Mouse (Mus musculus) forebrain, embryonic 15.5 days (tissue): ENCODE data around the gene Stx17. TPM values are rescaled to one million over a fixed set of nuclear protein-coding genes. Genes with fewer than 3 reads are reported as not detected.

Experiments used
- ATAC-seq: fragments of 200-750 bp; cut with Nextera tagmentation; replicated peaks from 2 replicates; pipeline ENCODE4 v1.8.0; 2017; ENCODE audit warnings: mild to moderate bottlenecking, moderate TSS enrichment, moderate library complexity
- H3K27ac ChIP-seq: fragments of 300-500 bp; sonication (generic); replicated peaks from 2 replicates; pipeline ENCODE4 v1.5.1; 2015; ENCODE audit warnings: mild to moderate bottlenecking, inconsistent platforms
- H3K27me3 ChIP-seq: fragments of 300-500 bp; sonication (generic); 2 replicates; pipeline ENCODE4 v1.6.1; 2015; ENCODE audit warnings: inconsistent platforms
- H3K36me3 ChIP-seq: fragments of 300-500 bp; sonication (generic); 2 replicates; pipeline ENCODE4 v1.6.1; 2015; ENCODE audit warnings: mild to moderate bottlenecking, inconsistent platforms
- H3K4me1 ChIP-seq: fragments of 300-500 bp; sonication (generic); 2 replicates; pipeline ENCODE4 v1.6.1; 2015; ENCODE audit warnings: inconsistent platforms
- H3K4me2 ChIP-seq: fragments of 300-500 bp; sonication (generic); replicated peaks from 2 replicates; pipeline ENCODE4 v1.6.1; 2015; ENCODE audit warnings: mild to moderate bottlenecking, inconsistent platforms
- H3K4me3 ChIP-seq: fragments of 300-500 bp; sonication (generic); 2 replicates; pipeline ENCODE4 v1.5.1; 2015; ENCODE audit warnings: mild to moderate bottlenecking, inconsistent platforms
- H3K9ac ChIP-seq: fragments of 300-500 bp; sonication (generic); replicated peaks from 2 replicates; pipeline ENCODE4 v1.6.1; 2015; ENCODE audit warnings: mild to moderate bottlenecking, inconsistent platforms
- H3K9me3 ChIP-seq: fragments of 300-500 bp; sonication (generic); 2 replicates; pipeline ENCODE4 v1.6.1; 2016; ENCODE audit warnings: inconsistent platforms
- WGBS: fragments of 180-500 bp; shearing (Covaris S2); methylation state at CpG from one replicate; pipeline ENCODE4 v1.1.7; 2015; ENCODE audit warnings: mixed read lengths; 5-methylcytosine and 5-hydroxymethylcytosine counted together
- polyA plus RNA-seq: library from polyadenylated mRNA; unstranded; fragments of >200 nt; fragmentation: Nextera tagmentation; extraction: Ambion mirVana; gene quantifications from 2 replicates; pipeline ENCODE4 v1.2.1, GENCODE M21; 2015

Stx17 gene
- polyA plus RNA-seq: 19.1 and 20.5 TPM in 2 replicates

GRCm38 (mm10) chr4:48124773-48125469 lies at the start of gene Stx17:
TSS of gene Stx17 (plus strand) at chr4:48124915.
- peak; percentile 99 for ATAC-seq
- peak within 1 kb of the TSS; percentile 69 for H3K4me2 ChIP-seq
- H3K27me3 ChIP-seq: no peaks in the 10 kb centered on the region
- WGBS: 1% methylated on average over 53 of the region's 58 CpGs
- no peaks in the 10 kb centered on the region for H3K4me1 ChIP-seq
- no peaks in the 10 kb centered on the region for H3K9me3 ChIP-seq
- H3K27ac ChIP-seq: no peak within 1 kb of the TSS
- H3K36me3 ChIP-seq: no peaks in the 10 kb centered on the region
- H3K9ac ChIP-seq: peak within 1 kb of the TSS; percentile 74
- peak within 1 kb of the TSS; percentile 74 for H3K4me3 ChIP-seq

DNA sequence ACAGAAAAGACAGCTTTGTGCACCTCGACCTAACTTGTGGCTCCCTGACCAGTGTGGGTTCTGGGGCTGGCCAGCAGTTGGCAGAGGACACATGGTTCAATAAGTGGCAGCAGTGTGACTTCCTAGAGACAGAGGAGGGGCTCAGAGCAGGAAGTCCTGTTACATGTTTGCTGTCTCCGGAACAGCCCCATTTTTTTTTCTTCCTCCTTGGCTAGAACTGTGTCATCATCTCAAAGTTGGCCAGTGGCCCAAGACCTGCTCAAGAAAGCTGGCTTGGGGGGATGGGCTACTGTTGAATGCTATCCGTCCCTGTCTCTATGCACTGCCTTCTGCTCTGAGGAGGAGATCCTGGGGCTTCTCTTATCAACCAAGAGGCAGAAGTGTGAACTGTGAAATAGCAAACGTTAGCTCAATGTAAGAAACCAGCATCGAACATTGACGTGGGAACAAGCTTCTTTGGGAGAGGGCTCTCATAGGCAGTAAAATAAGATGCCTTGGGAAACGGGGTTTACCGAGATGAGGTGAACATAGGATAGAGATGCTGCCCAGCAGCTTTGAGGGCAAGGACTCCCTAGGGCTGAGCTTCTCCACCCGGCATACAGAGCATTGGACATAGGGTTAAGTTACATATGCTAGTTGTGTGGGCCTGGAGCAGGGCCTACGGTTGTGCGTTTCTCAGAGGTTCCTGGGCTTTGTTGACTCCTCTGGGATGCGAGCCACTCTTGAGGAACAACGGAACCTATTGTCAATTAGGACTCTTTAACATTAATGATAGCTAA lies 47.8 kb upstream of the Stx17 start:
- no peak; the same call in 1 of the 2 replicates for ATAC-seq
- no peak overlapping the region for H3K4me2 ChIP-seq
- 70% methylated on average over 13 of the region's 13 CpGs for WGBS

GRCm38 (mm10) chr4:48078213-48078612 lies 46.5 kb upstream of the Stx17 start:
- no peaks in the 10 kb centered on the region for H3K9me3 ChIP-seq
- no peak overlapping the region for H3K9ac ChIP-seq
- H3K4me3 ChIP-seq: no peak overlapping the region
- H3K27me3 ChIP-seq: no peaks in the 10 kb centered on the region
- ATAC-seq: no peak
- H3K36me3 ChIP-seq: no peaks in the 10 kb centered on the region
- no peak overlapping the region for H3K4me2 ChIP-seq
- WGBS: 17% methylated on average over 4 of the region's 4 CpGs
- no peak overlapping the region for H3K27ac ChIP-seq
- peaks cover 8% of the 10 kb centered on the region; the same call in 1 of the 2 replicates for H3K4me1 ChIP-seq

More for the DNA sequence above, 47.8 kb upstream of the Stx17 start:
- Histone ChIP-seq H3K9ac (no peak overlapping the region), H3K27ac (no peak overlapping the region), H3K4me3 (no peak overlapping the region), H3K4me1 (peaks cover 8% of the 10 kb centered on the region; the same call in 1 of the 2 replicates), H3K27me3 (no peaks in the 10 kb centered on the region), H3K36me3 (no peaks in the 10 kb centered on the region), H3K9me3 (no peaks in the 10 kb centered on the region)

DNA sequence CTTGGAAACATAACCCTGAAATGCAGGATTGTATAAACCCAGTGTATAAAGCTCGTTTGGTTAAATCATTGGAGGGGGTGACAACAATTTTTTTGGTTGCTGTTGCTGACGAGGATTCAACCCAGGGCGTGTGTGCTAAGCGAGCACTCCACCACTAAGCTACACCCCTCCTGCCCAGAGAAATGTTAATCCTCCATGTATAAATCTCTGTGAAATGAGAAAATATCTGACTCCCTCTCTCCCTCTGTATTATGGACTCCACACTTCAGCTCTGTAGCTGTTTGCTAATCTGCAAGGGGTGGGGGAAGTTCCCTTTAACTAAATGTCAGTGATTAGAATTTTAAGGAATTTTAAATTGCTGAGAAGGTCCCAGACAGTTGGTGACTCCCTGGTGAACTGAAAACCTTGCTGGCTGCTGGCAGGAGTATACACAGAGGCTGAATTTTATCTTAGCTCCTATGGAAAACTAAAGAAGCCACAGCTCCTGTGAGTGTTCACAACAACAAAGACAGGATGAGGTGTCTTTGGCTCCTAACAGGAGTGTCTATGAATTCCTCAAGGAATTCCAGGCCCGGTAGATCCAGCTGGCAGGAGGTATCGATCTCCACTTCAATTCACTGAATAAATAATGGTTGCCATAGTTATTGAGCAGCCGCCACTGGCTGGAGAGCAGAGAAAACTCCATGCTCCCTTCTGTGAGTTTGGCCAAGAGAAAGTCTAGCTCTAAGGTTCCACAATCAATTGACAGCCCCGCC lies 45.3 kb upstream of the Stx17 start:
- Histone ChIP-seq H3K27me3 (no peaks in the 10 kb centered on the region), H3K9me3 (no peaks in the 10 kb centered on the region), H3K36me3 (no peaks in the 10 kb centered on the region), H3K4me2 (no peak overlapping the region), H3K27ac (peak overlapping the region; percentile 18; the same call in 1 of the 2 replicates), H3K4me1 (peaks cover 8% of the 10 kb centered on the region; the same call in 1 of the 2 replicates), H3K9ac (no peak overlapping the region), H3K4me3 (no peak overlapping the region)
- WGBS: 31% methylated on average over 8 of the region's 8 CpGs
- peak; percentile 38; the same call in 1 of the 2 replicates for ATAC-seq

GRCm38 (mm10) chr4:48083452-48083851 lies 41.3 kb upstream of the Stx17 start:
- no peak overlapping the region for H3K4me2 ChIP-seq
- no peak overlapping the region for H3K4me3 ChIP-seq
- no peaks in the 10 kb centered on the region for H3K36me3 ChIP-seq
- ATAC-seq: no peak
- no peaks in the 10 kb centered on the region for H3K9me3 ChIP-seq
- 85% methylated on average over 4 of the region's 4 CpGs for WGBS
- H3K4me1 ChIP-seq: no peaks in the 10 kb centered on the region; the same call in 1 of the 2 replicates
- H3K9ac ChIP-seq: no peak overlapping the region
- no peak overlapping the region for H3K27ac ChIP-seq
- H3K27me3 ChIP-seq: no peaks in the 10 kb centered on the region

GRCm38 (mm10) chr4:48086609-48087008 lies 38.1 kb upstream of the Stx17 start:
- WGBS: 57% methylated on average over 6 of the region's 6 CpGs
- Histone ChIP-seq H3K27me3 (no peaks in the 10 kb centered on the region), H3K4me2 (no peak overlapping the region), H3K9ac (no peak overlapping the region), H3K4me1 (no peaks in the 10 kb centered on the region), H3K9me3 (no peaks in the 10 kb centered on the region), H3K36me3 (no peaks in the 10 kb centered on the region), H3K27ac (no peak overlapping the region), H3K4me3 (no peak overlapping the region)
- ATAC-seq: no peak

GRCm38 (mm10) chr4:48087497-48087896 lies 37.2 kb upstream of the Stx17 start:
- 82% methylated on average over 6 of the region's 6 CpGs for WGBS
- H3K36me3 ChIP-seq: no peaks in the 10 kb centered on the region
- no peaks in the 10 kb centered on the region for H3K27me3 ChIP-seq
- H3K27ac ChIP-seq: no peak overlapping the region
- H3K4me3 ChIP-seq: no peak overlapping the region
- ATAC-seq: no peak
- H3K4me1 ChIP-seq: no peaks in the 10 kb centered on the region
- H3K9me3 ChIP-seq: no peaks in the 10 kb centered on the region
- H3K9ac ChIP-seq: no peak overlapping the region
- H3K4me2 ChIP-seq: no peak overlapping the region

DNA sequence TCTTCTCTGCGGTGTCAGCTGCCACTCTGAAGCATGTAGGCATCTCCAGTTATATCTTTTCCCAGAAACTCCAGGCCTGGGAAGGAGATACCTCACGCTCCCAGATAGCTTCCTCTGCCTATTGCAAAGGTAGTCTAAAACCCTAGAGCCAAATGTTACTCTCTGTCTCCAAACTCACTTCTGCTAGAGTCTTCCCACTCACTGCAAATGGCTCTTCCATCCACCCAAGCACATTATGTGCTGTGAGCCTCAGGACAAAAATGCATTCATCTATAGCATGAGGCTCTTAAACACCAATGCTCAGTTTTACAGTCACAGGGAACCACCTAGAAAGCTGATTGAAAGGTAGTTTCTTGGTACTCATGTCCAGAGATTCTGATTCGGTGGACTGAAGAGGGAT lies 31.5 kb upstream of the Stx17 start:
- ATAC-seq: no peak
- Histone ChIP-seq H3K27me3 (no peaks in the 10 kb centered on the region), H3K9ac (no peak overlapping the region), H3K4me1 (no peaks in the 10 kb centered on the region), H3K36me3 (no peaks in the 10 kb centered on the region), H3K9me3 (no peaks in the 10 kb centered on the region), H3K4me3 (no peak overlapping the region), H3K27ac (no peak overlapping the region), H3K4me2 (no peak overlapping the region)
- 84% methylated on average over 3 of the region's 3 CpGs for WGBS

GRCm38 (mm10) chr4:48100217-48100616 lies 24.5 kb upstream of the Stx17 start:
- WGBS: 90% methylated on average over 8 of the region's 8 CpGs
- no peak overlapping the region for H3K4me3 ChIP-seq
- H3K27ac ChIP-seq: no peak overlapping the region
- no peaks in the 10 kb centered on the region for H3K4me1 ChIP-seq
- no peak overlapping the region for H3K4me2 ChIP-seq
- H3K9me3 ChIP-seq: no peaks in the 10 kb centered on the region
- H3K36me3 ChIP-seq: no peaks in the 10 kb centered on the region
- H3K27me3 ChIP-seq: no peaks in the 10 kb centered on the region
- ATAC-seq: no peak
- H3K9ac ChIP-seq: no peak overlapping the region

DNA sequence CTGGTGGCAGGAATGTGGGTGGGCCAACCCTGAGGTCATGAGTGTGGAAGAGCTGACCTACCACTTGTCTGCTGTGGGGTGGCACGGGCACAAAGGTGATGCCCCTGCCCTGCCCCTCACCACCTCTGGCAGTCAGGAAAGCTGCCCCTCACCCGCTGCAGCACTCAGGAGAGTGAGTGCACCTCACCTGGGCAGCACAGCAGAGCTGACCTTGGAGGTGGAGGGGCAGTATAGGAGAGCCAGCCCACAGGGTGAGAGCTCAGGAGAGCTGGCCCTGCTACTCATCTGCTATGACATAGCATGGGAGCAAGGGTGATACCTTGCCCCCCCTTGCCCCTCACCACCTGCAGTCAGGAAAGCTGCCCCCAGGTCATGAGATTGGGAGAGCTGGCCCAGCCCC lies 22.7 kb upstream of the Stx17 start:
- 89% methylated on average over 2 of the region's 2 CpGs for WGBS
- no peaks in the 10 kb centered on the region for H3K9me3 ChIP-seq
- H3K4me2 ChIP-seq: no peak overlapping the region
- H3K36me3 ChIP-seq: no peaks in the 10 kb centered on the region
- H3K4me1 ChIP-seq: no peaks in the 10 kb centered on the region
- H3K27me3 ChIP-seq: no peaks in the 10 kb centered on the region
- H3K4me3 ChIP-seq: no peak overlapping the region
- H3K27ac ChIP-seq: no peak overlapping the region
- no peak overlapping the region for H3K9ac ChIP-seq
- no peak for ATAC-seq

DNA sequence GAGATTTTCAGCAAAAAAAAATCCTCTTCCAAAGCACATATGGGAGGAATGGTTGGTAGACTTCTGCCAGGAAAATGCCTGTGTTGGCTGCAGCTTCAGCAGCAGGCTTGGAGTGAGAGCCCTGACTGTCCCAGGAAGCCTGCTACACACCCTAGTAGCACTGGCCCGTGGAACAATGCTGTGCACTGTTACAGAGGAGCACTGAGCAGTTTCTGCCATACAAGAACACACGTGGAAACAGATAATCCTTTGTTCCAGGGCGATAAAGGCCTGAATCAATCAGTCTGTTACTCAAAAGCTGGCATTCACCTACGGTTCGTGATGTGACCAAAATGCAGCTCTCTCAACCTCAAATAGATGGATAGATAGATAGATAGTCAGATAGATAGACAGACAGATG lies 19.3 kb upstream of the Stx17 start:
- H3K27me3 ChIP-seq: no peaks in the 10 kb centered on the region
- no peaks in the 10 kb centered on the region for H3K36me3 ChIP-seq
- 73% methylated on average over 5 of the region's 5 CpGs for WGBS
- H3K4me2 ChIP-seq: no peak overlapping the region
- H3K9ac ChIP-seq: no peak overlapping the region
- H3K4me1 ChIP-seq: no peaks in the 10 kb centered on the region
- 0 out of 2 replicates have a peak overlapping the region, but pooled peaks have one; percentile 33 for H3K27ac ChIP-seq
- no peak overlapping the region for H3K4me3 ChIP-seq
- ATAC-seq: no peak
- no peaks in the 10 kb centered on the region for H3K9me3 ChIP-seq

DNA sequence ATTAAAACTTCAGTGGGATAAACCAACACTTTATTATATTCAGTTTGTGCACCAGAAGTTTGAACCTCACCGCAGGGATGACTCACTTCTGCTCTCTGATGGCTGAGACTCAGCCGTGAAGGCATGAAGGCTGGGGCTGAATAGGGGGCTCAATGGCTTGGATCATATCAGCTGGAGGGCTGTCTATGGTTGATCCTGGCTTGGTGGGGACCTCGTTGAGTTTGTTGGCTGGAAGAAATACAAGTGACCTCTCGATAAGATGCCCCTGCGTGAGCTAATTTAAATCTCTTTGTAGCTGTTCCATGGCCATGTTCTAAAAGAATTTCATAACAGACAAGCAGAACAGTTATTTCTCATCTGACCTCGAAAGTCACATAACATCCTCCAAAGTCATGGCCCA lies 17.6 kb upstream of the Stx17 start:
- WGBS: 89% methylated on average over 6 of the region's 6 CpGs
- no peaks in the 10 kb centered on the region for H3K36me3 ChIP-seq
- no peaks in the 10 kb centered on the region for H3K9me3 ChIP-seq
- no peak overlapping the region for H3K9ac ChIP-seq
- no peak overlapping the region for H3K4me3 ChIP-seq
- no peak for ATAC-seq
- no peaks in the 10 kb centered on the region for H3K27me3 ChIP-seq
- H3K27ac ChIP-seq: no peak overlapping the region
- no peaks in the 10 kb centered on the region for H3K4me1 ChIP-seq
- H3K4me2 ChIP-seq: no peak overlapping the region
